Mouse (Mus musculus): ENCODE data around the gene Rabac1. TPM values are rescaled to one million over a fixed set of nuclear protein-coding genes. Genes with fewer than 3 reads are reported as not detected.

Gene Rabac1
- total RNA-seq, 4 experiments from 2014 or later: 322 to 333 (median 326) TPM

DNA sequence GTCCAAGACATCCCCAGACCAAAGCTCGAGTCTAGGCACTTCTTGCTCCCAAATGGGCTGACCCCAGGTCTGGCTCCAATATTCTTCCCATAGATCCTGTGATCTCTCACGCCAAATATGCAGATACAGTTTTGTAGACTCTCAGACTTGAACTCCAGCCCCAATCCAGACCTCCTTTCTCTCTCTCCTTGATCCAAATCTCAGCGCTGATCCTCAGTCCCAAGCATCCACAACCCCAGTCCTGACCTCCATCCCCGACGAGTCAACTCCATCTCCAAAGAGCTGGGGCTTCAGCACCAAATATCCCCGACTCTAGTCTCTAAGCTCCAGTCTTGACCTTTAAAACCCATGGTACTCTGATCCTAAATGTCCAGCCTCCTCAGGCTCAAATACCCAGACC, 28.9 kb downstream of the Rabac1 start:
- no peak for DNase-seq (ENCODE audit: low spot score in 2 of 2)

DNA sequence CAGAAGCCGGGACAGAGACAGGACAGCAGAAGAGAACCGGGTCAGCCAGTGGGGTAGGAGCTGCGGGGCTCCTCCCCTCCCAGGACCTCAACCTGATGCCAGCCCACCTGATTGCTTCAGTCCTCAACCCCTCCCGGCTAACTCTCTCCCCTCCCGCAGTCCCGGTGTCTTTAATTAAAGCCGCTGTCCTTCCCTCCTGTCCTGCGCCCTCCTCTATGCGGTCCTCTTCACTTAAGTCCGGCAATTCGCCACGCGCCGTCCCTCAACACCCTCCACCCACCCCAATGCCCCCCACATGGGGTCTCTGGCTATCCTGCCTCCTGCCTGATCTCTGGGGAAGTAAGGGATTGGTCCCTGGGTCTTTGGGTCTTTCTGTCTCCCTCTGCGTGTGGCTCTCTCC, 40.9 kb downstream of the Rabac1 start:
- DNase-seq (ENCODE audit: low spot score in 2 of 2): no peak

DNA sequence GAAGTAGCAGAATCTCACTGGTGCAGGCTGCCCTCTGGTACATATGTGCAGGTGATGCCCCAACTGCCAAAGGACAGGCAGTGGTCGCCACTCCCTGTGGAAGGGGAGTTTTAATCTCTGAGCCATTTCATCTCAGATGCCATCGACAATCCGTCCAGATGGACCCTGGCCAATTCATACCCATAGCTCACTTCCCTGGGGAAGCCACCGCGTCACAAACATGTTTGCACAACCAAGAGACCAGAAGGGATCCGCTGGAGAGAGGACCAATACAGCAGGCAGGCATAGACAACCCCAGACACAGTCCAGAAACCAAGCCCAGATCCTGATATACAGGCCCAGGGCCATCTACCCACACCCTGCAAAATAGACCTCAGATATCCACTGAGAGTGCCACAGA, 42.1 kb downstream of the Rabac1 start:
- no peak for DNase-seq (ENCODE audit: low spot score in 2 of 2)

Small RNA genes within 50 kb of the gene (microRNA-seq; reads per million reads assigned to microRNA genes)
- gene Mir7046 (13.7 to 14.6 reads per million in 2 experiments), gene Mir7047 (51.5 to 52.1 reads per million in 2 experiments)

Other genes with a start within 250 kb of the Rabac1 start
- not detected for gene Gm4763, start 245.8 kb downstream of the Rabac1 start, total RNA-seq (2022)
- gene Cd177, start 212.4 kb downstream of the Rabac1 start, total RNA-seq (2022): not detected
- gene Ceacam10, start 195.5 kb downstream of the Rabac1 start, total RNA-seq (2022): not detected
- not detected for gene Gm9844, start 110.5 kb downstream of the Rabac1 start, total RNA-seq (2022)
- gene Lypd4, start 102.8 kb downstream of the Rabac1 start, total RNA-seq (2022): not detected
- not detected for gene Dmrtc2, start 102.7 kb downstream of the Rabac1 start, total RNA-seq (2022)
- gene Rps19, start 88.4 kb downstream of the Rabac1 start, total RNA-seq (2022): 100 to 1,000 TPM; 577 to 601 (median 592) TPM
- under 1 TPM; 0.33 to 0.74 (median 0.53) TPM for gene Cd79a, start 75.4 kb downstream of the Rabac1 start, total RNA-seq (2022)
- 10 to 100 TPM; 56.3 to 90.8 (median 74.6) TPM for gene Arhgef1, start 69.8 kb downstream of the Rabac1 start, total RNA-seq (2022)
- gene Gm4881, start 28.3 kb downstream of the Rabac1 start, total RNA-seq (2022): not detected
- 1,000 to 10,000 TPM; 1,859 to 2,026 (median 1,901) TPM for gene Atp1a3, start 33.2 kb upstream of the Rabac1 start, total RNA-seq (2022)
- gene Grik5, start 99.6 kb upstream of the Rabac1 start, total RNA-seq (2022): 100 to 1,000 TPM; 201 to 224 (median 207) TPM
- 10 to 100 TPM; 36.8 to 40.0 (median 37.1) TPM for gene Zfp574, start 99.8 kb upstream of the Rabac1 start, total RNA-seq (2022)
- 10 to 100 TPM; 10.5 to 13.2 (median 11.9) TPM for gene Pou2f2, start 207.0 kb upstream of the Rabac1 start, total RNA-seq (2022)
- gene Dedd2, start 247.9 kb upstream of the Rabac1 start, total RNA-seq (2022): 10 to 100 TPM; 21.2 to 24.5 (median 22.2) TPM
- gene Zfp526, start 248.7 kb upstream of the Rabac1 start, total RNA-seq (2022): 10 to 100 TPM; 12.1 to 12.9 (median 12.8) TPM

All from left cerebral cortex, adult 8-10 months (tissue).